Mouse (Mus musculus) megakaryocyte-erythroid progenitor cell, adult 5-6 weeks (primary cell): ENCODE data around the gene Gng11. TPM values are rescaled to one million over a fixed set of nuclear protein-coding genes. Genes with fewer than 3 reads are reported as not detected.

Experiments used
- ATAC-seq: replicated peaks from 2 replicates; pipeline ENCODE4 v1.8.0; 2016; ENCODE audit warnings: mild to moderate bottlenecking, inconsistent platforms; ENCODE audit not compliant: severe bottlenecking, poor library complexity, low FRiP score, low TSS enrichment
- total RNA-seq, 2 experiments: library from RNA; stranded (forward) in 1 of 2; stranded (reverse) in 1 of 2; fragments of 200-1000, 215-1000 nt in 1 of 2; fragments of >200 nt in 1 of 2; fragmentation: Nextera tagmentation in 1 of 2; gene quantifications; 2 replicates each; pipeline ENCODE4 v1.2.3; 2014 to 2017

The Gng11 gene
- total RNA-seq, 2 experiments from 2014 or later: 1.1 to 6.4 TPM

DNA sequence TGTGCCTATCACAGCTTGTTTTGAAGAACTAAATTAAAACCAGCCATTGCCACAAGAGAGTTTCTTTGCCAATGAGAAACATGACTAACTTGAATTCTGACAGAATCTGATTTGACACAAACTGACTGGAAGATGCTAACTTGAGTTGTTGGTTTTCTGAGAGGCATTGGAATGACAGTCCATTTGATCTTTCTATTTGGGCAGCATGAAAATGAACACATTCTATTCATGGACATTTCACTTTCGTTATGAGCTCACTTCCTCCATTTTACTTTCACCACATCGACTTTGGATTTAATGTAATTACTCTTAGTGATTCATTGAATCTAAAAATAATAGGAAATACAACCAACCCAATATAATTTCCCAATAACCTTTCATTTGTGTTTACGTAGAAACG is 50.7 kb downstream of the Gng11 start:
- no peak for ATAC-seq

Other genes starting within 250 kb of the Gng11 start
- not detected in 2 replicates for gene Calcr, start 239.2 kb upstream of the Gng11 start, total RNA-seq (2014; fragmentation: Nextera tagmentation)
- not detected in 2 replicates for gene Calcr, start 239.2 kb upstream of the Gng11 start, total RNA-seq (2017)
- gene Tfpi2, start 15.0 kb upstream of the Gng11 start, total RNA-seq (2014; fragmentation: Nextera tagmentation): 0.89 TPM in 1 of 2 replicates, not detected in the other
- not detected in 2 replicates for gene Tfpi2, start 15.0 kb upstream of the Gng11 start, total RNA-seq (2017)
- gene Gngt1, start 10.1 kb upstream of the Gng11 start, total RNA-seq (2014; fragmentation: Nextera tagmentation): not detected in 2 replicates
- gene Gngt1, start 10.1 kb upstream of the Gng11 start, total RNA-seq (2017): not detected in 2 replicates
- 49.3 and 51.9 TPM in 2 replicates for gene Bet1, start 83.1 kb downstream of the Gng11 start, total RNA-seq (2014; fragmentation: Nextera tagmentation)
- 29.8 and 52.8 TPM in 2 replicates for gene Bet1, start 83.1 kb downstream of the Gng11 start, total RNA-seq (2017)